Mouse (Mus musculus): Measurements from ENCODE around the gene Ncapd2.

GRCm38 (mm10) chr6:125164672-125165327 lies 26.7 kb downstream of the Ncapd2 start:
- no peak for TF ChIP-seq MAFK (IDR thresholded peaks at IDR 0.05; ENCODE audit: insufficient read depth, low read depth, low read length)
- TF ChIP-seq ZC3H11A (IDR thresholded peaks at IDR 0.05; ENCODE audit: borderline replicate concordance, low read depth, low read length) = no peak
- no peak for TF ChIP-seq CHD2 (IDR thresholded peaks at IDR 0.05; ENCODE audit: low read depth, low read length)
- TF ChIP-seq HCFC1 (IDR thresholded peaks at IDR 0.05; ENCODE audit: borderline replicate concordance, insufficient read depth, low read length) = 0 out of 2 replicates have a peak, but pooled peaks have one; percentile 30

Data from ES-E14 (cell line).